Mouse (Mus musculus): ENCODE measurements around the gene Rpl39l. TPM values are rescaled to one million over a fixed set of nuclear protein-coding genes. Genes with fewer than 3 reads are reported as not detected.
"Not testable (repeated sequence)": the region's sequence is repeated elsewhere in the genome, so short reads cannot be mapped to it uniquely, and the experiment has no call there.

The Rpl39l gene
- polyA plus RNA-seq, 1 experiment, result 0.19 TPM

GRCm38 (mm10) chr16:10192679-10193506, 22.9 kb downstream of the Rpl39l start, which contains the start of gene Atf7ip2:
TSS of gene Atf7ip2 (plus strand) at chr16:10192712.
- TF ChIP-seq POLR2A (IDR thresholded peaks at IDR 0.05; ENCODE audit: extremely low read depth, insufficient read depth, low read length) (no peak), CTCF (IDR thresholded peaks at IDR 0.05; ENCODE audit: extremely low read depth, insufficient read depth, low read length) (no peak)
- Histone ChIP-seq H3K4me3 (ENCODE audit: insufficient read depth, low read length) (peak within 1 kb of the TSS; percentile 32; the same call in 1 of the 2 replicates), H3K27ac (ENCODE audit: insufficient read depth, low read length) (no peak within 1 kb of the TSS), H3K4me1 (ENCODE audit: control insufficient read depth, insufficient read depth, low read length) (no peaks in the 10 kb centered on the region)

- TF ChIP-seq CTCF (IDR thresholded peaks at IDR 0.05; ENCODE audit: extremely low read depth, insufficient read depth, low read length) (no peak), POLR2A (IDR thresholded peaks at IDR 0.05; ENCODE audit: extremely low read depth, insufficient read depth, low read length) (no peak)
- Histone ChIP-seq H3K4me1 (ENCODE audit: control insufficient read depth, insufficient read depth, low read length) (no peaks in the 10 kb centered on the region), H3K4me3 (ENCODE audit: insufficient read depth, low read length) (no peak overlapping the region), H3K27ac (ENCODE audit: insufficient read depth, low read length) (no peak overlapping the region)
These were observed 38.8 kb downstream of the Rpl39l start for GRCm38 (mm10) chr16:10208777-10209176.

- not testable (repeated sequence) for H3K4me1 ChIP-seq (ENCODE audit: control insufficient read depth, insufficient read depth, low read length); H3K4me3 ChIP-seq (ENCODE audit: insufficient read depth, low read length); H3K27ac ChIP-seq (ENCODE audit: insufficient read depth, low read length)
These were observed 46.3 kb downstream of the Rpl39l start for GRCm38 (mm10) chr16:10216366-10216765.

GRCm38 (mm10) chr16:10217020-10217419, 47.0 kb downstream of the Rpl39l start:
- H3K4me1 ChIP-seq (ENCODE audit: control insufficient read depth, insufficient read depth, low read length); H3K4me3 ChIP-seq (ENCODE audit: insufficient read depth, low read length); H3K27ac ChIP-seq (ENCODE audit: insufficient read depth, low read length): not testable (repeated sequence)

Other genes starting within 250 kb of the Rpl39l start
- gene Grin2a, start 174.7 kb upstream of the Rpl39l start, polyA plus RNA-seq (2012; rRNA removed), result 39.1 and 43.5 TPM in 2 replicates
- gene Atf7ip2, start 22.5 kb downstream of the Rpl39l start, polyA plus RNA-seq (2012; rRNA removed), result 0.13 TPM in 1 of 2 replicates, not detected in the other
- gene Emp2, start 143.7 kb downstream of the Rpl39l start, polyA plus RNA-seq (2012; rRNA removed), result 18.2 and 19.4 TPM in 2 replicates
- gene Tekt5, start 225.3 kb downstream of the Rpl39l start, polyA plus RNA-seq (2012; rRNA removed), result 10.9 and 11.1 TPM in 2 replicates
- gene Nubp1, start 241.7 kb downstream of the Rpl39l start, polyA plus RNA-seq (2012; rRNA removed), result 24.6 and 26.3 TPM in 2 replicates